Mouse (Mus musculus) megakaryocyte, embryonic 14.5 days (primary cell): Measurements from ENCODE around the gene Hrh1. TPM values are rescaled to one million over a fixed set of nuclear protein-coding genes. Genes with fewer than 3 reads are reported as not detected.

ENCODE experiments used
- H3K27me3 ChIP-seq: replicated peaks from 2 replicates; pipeline ENCODE3; 2012; ENCODE audit warnings: inconsistent platforms
- H3K36me3 ChIP-seq: replicated peaks from 2 replicates; pipeline ENCODE3; 2012; ENCODE audit warnings: low read length, inconsistent platforms, mixed read lengths
- H3K4me1 ChIP-seq: 2 replicates; pipeline ENCODE4 v1.6.1; 2012; ENCODE audit warnings: inconsistent platforms
- H3K4me3 ChIP-seq: replicated peaks from 2 replicates; pipeline ENCODE3; 2012; ENCODE audit warnings: moderate library complexity, mild to moderate bottlenecking, inconsistent platforms
- H3K9me3 ChIP-seq: 2 replicates; pipeline ENCODE4 v1.6.1; 2012; ENCODE audit warnings: inconsistent platforms
- FLI1 ChIP-seq: IDR thresholded peaks from 2 replicates; pipeline ENCODE4 v1.6.1; 2012; ENCODE audit warnings: low read length, inconsistent platforms, mixed read lengths
- GATA1 ChIP-seq: IDR thresholded peaks from 3 replicates; pipeline ENCODE4 v1.6.1; 2012; ENCODE audit warnings: mixed read lengths, low read length, inconsistent platforms, borderline replicate concordance
- polyA plus RNA-seq: library from polyadenylated mRNA; stranded (reverse); fragments of >175 nt; gene quantifications from 2 replicates; pipeline ENCODE4 v1.2.3, GENCODE M21; 2012; ENCODE audit warnings: low replicate concordance; ENCODE audit not compliant: insufficient read depth

Hrh1 gene
- polyA plus RNA-seq, 1 experiment, result not detected

DNA sequence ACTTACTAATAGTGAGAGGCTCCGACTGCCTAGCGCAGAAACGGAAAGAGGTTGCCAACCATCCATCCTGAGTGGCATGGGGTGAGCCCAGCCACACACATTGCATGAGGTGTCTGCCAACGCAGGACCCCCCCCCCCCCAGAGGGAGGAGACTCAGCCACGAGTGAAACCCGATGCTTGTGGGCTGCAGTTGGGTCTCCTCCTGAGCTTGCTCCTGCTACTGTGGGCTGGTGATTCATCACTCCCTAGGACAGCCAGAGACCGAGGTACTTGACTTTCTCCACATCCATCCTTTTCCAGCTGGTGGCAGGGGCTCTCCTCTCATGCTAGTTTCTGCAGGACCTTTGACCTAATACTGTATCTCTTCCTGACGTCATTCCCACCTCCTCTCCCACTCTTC lies 5.9 kb downstream of the Hrh1 start:
- peaks cover 49% of the 10 kb centered on the region for H3K27me3 ChIP-seq
- H3K4me1 ChIP-seq, result no peaks in the 10 kb centered on the region
- TF ChIP-seq GATA1 (no peak), FLI1 (no peak)
- H3K4me3 ChIP-seq, result no peak overlapping the region
- H3K9me3 ChIP-seq, result no peaks in the 10 kb centered on the region
- H3K36me3 ChIP-seq, result no peaks in the 10 kb centered on the region

DNA sequence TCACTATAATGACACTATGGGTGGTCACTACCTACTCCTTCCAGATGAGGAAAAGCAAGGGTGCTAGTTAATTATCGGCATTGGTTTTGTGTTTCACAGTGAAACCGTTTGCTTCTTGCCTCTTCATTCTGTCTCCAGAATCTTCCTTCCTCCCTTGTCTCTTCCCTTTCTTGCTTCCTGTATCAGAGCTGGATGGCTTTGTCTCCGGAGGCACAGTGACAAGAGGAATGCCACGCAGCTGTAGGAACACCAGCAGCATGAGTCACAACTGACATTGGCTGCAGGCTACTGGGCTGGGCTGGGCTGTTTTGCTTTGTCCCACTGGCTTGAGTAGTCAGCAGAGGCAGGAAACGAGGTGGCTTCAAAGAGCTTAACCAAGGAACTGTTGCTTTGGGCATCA lies 6.4 kb downstream of the Hrh1 start:
- TF ChIP-seq GATA1 (no peak), FLI1 (no peak)
- Histone ChIP-seq H3K9me3 (no peaks in the 10 kb centered on the region), H3K4me3 (no peak overlapping the region), H3K36me3 (no peaks in the 10 kb centered on the region), H3K27me3 (peaks cover 48% of the 10 kb centered on the region), H3K4me1 (no peaks in the 10 kb centered on the region)

DNA sequence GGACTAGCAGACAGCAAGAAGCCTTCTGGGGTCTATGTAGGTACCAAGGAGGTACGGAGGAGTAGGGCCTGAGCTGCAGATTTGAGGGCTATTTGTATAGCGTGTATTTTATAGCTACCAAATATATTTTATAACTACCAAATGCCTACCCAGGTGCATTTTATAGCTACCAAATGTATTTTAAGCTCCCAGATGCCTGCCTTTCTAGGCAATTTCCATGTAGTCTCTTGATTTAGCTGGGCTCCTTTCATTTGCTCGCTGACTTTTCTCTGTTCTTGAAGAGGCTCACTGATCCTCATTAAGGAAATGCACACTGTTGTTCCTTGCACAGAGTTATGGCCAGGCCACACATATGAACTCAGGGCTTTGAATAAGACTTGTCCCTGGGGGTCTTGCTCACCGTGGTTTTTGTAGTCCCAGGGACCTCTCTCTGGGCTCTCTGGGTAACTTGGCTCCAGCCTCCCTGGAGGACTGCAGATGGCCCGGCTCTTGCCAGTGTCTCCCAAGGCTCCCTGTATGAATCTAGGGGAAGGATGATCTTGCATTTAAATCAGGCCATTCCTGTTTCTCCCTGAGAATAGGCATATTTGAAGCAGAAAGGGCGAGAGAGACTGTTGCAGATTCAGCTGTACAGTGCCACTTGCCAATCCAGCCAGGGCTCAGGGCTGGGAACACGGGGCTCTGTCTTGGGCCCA lies 7.2 kb downstream of the Hrh1 start:
- Histone ChIP-seq H3K9me3 (no peaks in the 10 kb centered on the region), H3K27me3 (peaks cover 44% of the 10 kb centered on the region), H3K36me3 (no peaks in the 10 kb centered on the region), H3K4me1 (no peaks in the 10 kb centered on the region), H3K4me3 (no peak overlapping the region)
- no peak for TF ChIP-seq FLI1
- TF ChIP-seq GATA1, result no peak

DNA sequence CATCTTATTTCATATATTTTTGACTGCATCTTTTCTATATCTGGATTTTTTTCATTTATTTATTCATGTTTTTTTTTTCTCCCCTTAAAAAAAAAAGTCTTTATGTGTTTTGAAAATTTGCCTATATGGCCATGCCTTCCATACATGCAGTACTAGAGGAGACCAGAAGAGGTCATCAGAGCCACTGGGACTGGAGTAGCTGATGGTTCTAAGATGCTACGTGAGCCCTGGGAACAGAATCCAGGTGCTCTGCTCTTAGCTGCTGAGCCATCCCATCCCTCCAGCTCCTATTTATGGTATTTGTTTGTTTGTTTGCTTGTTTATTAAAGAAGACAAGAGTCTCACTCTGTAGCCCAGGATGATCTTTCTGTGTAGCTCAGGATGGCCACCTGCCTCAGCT lies 8.9 kb downstream of the Hrh1 start:
- TF ChIP-seq FLI1 (no peak), GATA1 (no peak)
- no peaks in the 10 kb centered on the region for H3K4me1 ChIP-seq
- H3K9me3 ChIP-seq, result no peaks in the 10 kb centered on the region
- H3K27me3 ChIP-seq, result peaks cover 35% of the 10 kb centered on the region
- H3K36me3 ChIP-seq, result no peaks in the 10 kb centered on the region
- no peak overlapping the region for H3K4me3 ChIP-seq

DNA sequence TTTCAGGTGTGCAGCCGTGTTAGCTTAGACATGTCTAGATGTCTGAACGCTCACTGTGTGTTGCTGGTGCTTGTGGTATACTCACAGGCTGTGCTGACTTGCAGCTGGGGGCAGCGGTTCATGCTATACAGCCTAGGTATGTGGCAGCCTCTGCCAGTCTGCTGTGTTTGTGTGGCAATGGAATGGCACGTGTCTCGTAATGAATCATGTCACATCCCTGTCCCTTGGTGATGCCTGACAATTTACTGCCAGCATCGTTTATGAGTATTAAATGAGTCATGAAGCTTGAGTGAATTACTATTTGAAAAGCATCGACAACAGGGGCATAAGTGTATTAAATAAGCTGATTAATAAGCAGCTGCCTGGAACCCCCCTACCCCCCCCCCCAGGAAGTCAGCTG lies 9.3 kb downstream of the Hrh1 start:
- H3K36me3 ChIP-seq, result no peaks in the 10 kb centered on the region
- no peaks in the 10 kb centered on the region for H3K4me1 ChIP-seq
- H3K9me3 ChIP-seq, result no peaks in the 10 kb centered on the region
- peaks cover 35% of the 10 kb centered on the region for H3K27me3 ChIP-seq
- no peak for TF ChIP-seq GATA1
- TF ChIP-seq FLI1, result no peak
- no peak overlapping the region for H3K4me3 ChIP-seq

DNA sequence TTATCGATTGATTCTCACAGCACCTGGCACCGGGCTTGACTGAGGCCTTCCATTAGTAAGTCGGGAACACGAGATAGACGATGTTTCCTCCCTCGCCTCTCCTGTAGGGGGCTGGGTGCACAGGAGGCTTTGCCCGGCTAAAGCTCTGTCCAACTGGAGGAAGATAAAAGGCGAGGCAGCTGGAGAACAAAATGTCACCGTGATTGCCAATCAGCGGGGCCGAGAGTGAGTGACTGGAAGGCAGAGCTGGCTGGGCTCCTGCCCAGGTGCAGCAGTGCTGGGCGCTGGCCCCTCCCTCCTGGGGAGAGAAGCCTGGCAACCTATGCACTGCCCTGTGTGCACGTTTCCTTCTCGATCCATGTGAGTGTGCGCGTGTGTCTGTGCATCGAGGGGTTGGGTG lies 10.5 kb downstream of the Hrh1 start:
- Histone ChIP-seq H3K36me3 (no peaks in the 10 kb centered on the region), H3K27me3 (peaks cover 37% of the 10 kb centered on the region), H3K9me3 (no peaks in the 10 kb centered on the region), H3K4me3 (no peak overlapping the region), H3K4me1 (no peaks in the 10 kb centered on the region)
- TF ChIP-seq FLI1, result no peak
- TF ChIP-seq GATA1, result no peak

DNA sequence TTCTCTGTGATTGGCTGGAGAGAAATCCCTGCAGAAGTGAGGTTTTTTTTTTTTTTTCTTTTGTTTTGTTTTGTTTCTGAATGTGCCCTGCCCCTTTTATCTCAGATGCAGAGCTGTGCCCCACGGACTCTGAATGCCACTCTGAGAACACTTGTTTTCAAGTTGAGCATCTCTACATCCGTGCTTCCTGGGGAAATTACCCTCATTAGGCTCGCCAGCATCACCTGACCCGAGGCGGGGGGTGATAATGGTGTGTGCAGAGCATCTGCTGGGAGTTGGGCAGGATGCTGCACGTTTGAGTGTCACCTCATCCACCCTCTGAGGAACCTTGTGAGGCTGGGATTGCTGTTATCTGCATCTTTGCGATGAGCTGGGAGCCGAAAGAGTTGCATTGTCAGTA lies 14.2 kb downstream of the Hrh1 start:
- Histone ChIP-seq H3K4me1 (no peaks in the 10 kb centered on the region), H3K4me3 (no peak overlapping the region), H3K9me3 (peaks cover 8% of the 10 kb centered on the region; the same call in 1 of the 2 replicates), H3K36me3 (no peaks in the 10 kb centered on the region), H3K27me3 (peaks cover 28% of the 10 kb centered on the region)
- TF ChIP-seq FLI1 (no peak), GATA1 (no peak)

DNA sequence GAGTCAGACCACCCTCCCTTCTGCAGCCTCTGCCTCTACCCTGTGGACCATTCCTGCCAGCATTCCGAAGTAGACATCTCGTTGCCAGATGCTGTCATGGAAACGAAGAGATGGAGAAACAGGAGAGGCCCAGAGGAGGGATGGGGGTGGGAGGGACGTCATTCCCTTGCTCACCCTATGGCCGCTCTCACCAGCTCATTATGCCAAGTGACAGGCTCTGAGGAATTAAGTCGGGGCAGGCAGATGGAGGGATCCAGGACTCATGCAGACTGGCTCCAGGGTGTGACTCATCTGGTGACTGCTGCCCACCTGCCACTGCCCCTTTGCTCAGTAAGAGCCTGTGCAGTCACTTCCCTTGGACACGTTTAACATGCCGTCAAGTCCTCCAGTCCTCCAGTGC lies 16.8 kb downstream of the Hrh1 start:
- Histone ChIP-seq H3K36me3 (no peaks in the 10 kb centered on the region), H3K4me3 (peak overlapping the region; percentile 30), H3K9me3 (peaks cover 8% of the 10 kb centered on the region; the same call in 1 of the 2 replicates), H3K27me3 (peaks cover 22% of the 10 kb centered on the region), H3K4me1 (no peaks in the 10 kb centered on the region)
- TF ChIP-seq FLI1 (no peak), GATA1 (no peak)

DNA sequence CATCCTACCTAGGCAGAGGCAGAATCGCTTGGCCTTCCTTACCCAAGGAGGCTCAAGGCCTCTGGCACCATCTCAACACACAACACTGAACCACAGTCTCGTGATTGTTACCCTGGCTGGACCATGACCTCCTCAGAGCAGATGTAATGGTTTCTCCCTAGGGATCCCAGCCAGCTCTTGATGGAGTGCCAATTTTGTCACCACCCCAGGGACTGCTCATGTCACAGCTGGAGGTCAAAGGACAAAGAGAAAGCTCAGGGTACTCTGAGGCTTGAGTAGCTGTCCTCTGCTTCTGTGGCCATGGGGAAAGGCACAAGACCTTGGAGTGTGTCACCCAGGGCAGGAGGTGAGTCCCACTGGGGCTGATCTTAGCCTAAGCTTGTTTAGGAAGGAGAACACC lies 20.3 kb downstream of the Hrh1 start:
- H3K4me3 ChIP-seq, result no peak overlapping the region
- H3K9me3 ChIP-seq, result peaks cover 8% of the 10 kb centered on the region; the same call in 1 of the 2 replicates
- peaks cover 22% of the 10 kb centered on the region for H3K27me3 ChIP-seq
- no peaks in the 10 kb centered on the region for H3K36me3 ChIP-seq
- H3K4me1 ChIP-seq, result no peaks in the 10 kb centered on the region
- no peak for TF ChIP-seq GATA1
- TF ChIP-seq FLI1, result no peak

DNA sequence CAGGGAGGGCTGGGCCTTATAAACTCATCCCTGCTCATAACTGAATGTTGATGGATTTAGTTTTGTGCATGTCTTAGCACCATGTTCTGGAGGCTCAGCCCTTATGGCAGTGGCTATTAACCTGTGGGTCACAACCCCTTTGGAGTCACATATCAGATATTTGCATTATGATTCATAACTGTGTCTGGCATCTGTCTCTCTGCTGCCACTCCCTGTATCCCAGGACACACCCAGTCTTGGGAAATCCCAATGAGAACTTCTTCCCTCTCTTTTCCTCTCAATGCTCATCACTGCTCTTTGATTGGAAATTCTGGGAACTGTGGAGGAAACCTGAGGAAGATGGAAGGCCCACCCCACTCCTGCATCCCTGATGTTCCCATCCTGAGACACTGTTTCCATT lies 23.3 kb downstream of the Hrh1 start:
- Histone ChIP-seq H3K4me1 (no peaks in the 10 kb centered on the region), H3K27me3 (peaks cover 28% of the 10 kb centered on the region), H3K36me3 (no peaks in the 10 kb centered on the region), H3K4me3 (no peak overlapping the region), H3K9me3 (peaks cover 4% of the 10 kb centered on the region; the same call in 1 of the 2 replicates)
- TF ChIP-seq GATA1 (no peak), FLI1 (no peak)
